Mouse (Mus musculus): ENCODE results near the gene Plch2.

The Plch2 gene

DNA sequence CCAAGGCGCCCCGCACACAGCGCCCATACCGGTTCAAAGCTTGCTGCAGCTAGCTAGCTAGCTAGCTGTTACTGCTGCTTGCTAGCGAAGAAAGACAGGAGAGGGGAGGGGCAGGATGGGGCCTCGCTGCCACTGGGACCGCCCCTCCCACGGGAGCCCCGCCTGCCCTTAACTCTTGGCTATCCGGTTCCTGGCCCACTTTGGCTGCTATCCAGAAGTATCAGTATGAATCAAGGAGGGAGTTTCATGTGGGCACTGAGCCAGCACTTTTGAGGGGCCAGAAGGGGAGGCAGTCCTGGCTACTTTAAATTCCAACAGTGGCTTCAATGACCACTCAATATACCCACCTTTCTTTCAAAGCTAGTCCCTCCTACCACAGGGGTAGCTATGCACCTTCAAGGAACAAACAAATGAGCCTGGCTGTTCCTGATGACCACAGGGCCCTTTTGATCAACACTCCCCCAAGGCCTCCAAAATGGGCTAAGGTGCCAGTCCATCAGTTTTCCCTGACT is 37.2 kb downstream of the Plch2 start:
- peak in 1 of 2 experiments; percentile 5 for DNase-seq

GRCm38 (mm10) chr4:155018601-155019335 is 37.8 kb downstream of the Plch2 start:
- peak in 1 of 2 experiments; percentile 10 for DNase-seq

DNA sequence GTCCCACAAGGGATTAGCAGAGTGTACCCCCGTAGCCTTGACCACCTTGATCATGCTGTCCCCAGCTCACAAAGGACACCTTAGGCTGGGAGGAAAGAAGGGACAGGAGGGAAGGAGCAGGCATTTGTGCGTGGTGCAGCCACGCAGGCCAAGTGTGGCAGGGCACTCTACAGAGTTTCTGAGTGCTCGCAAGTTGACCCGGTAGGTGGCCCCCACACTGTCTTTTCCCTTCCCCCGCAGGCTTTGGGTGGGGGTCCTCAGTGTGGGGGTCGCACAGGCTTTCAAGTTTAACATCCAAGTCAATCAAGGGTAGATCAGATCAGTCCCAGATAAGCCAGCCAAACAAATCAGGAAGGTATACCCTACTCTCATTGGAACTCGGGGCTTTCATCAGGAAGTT is 38.5 kb downstream of the Plch2 start:
- DNase-seq = no peak

DNA sequence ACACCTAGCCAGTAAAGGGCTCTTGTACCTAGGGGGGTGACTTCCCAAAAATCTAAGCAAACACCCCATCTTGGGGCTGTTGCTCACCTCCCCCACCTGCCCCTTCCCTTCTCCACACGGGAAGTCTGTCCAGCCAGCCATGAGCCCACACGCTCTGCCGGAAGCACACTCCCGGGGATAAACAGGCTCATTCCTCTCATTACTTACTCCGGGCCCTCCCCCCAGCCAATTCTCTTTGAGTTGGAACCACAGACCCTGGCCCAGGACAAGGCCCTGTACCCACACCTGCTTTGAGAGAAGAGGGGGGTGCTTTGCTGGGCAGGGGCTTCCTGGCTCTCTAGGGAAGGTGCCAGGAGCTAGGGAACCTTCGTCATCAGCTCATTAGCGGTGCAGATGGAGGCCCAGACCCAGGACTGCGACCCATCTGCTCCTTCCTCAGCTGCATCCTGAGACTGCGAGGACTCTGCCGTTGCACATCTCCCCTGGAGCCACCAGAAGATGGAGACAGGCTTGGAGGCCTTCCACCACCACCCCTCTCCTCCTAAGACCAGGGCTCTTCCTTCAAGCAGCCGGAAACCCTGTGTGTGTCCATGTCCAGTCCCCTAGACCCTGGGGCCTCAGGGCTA is 39.2 kb downstream of the Plch2 start:
- DNase-seq = no peak

DNA sequence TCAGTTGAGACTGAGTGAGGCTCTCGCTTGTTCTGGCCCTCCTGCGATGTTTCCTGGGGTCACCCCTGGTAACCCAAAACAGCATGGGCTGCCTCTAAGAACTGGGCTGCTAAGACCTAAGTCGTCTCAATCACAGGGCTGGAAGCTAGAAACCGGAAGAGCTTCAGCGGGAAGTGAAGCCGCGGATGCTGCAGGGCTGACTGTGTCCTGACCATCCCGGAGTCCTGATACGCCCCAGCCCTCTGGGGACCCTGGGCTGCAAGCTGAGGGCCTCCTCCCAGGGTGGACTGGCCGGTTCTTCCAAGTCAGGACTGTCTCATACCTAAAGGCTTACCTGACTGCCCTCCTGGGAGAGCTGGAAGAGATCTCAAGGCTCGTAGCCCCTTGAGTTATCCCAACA is 39.8 kb downstream of the Plch2 start:
- no peak for DNase-seq

DNA sequence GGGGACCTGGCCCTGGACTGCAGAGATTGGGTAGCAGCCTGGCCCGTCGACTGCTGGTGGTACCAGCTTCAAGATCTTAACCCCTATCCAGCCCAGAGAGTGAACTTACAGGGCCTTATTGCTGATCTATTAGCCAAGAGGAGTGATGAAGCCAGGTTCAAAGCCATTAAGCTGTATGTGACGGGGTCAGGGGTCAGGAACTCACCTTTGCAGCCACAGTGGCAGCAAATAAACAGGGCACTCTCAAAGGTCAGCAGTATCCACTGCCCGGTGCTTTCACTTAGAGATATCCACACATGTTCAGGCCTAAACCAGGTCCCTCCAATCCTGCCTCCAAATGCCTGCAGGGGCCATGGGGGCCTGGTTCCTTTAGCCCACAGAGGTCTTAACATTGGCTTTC is 41.0 kb downstream of the Plch2 start:
- DNase-seq = no peak

DNA sequence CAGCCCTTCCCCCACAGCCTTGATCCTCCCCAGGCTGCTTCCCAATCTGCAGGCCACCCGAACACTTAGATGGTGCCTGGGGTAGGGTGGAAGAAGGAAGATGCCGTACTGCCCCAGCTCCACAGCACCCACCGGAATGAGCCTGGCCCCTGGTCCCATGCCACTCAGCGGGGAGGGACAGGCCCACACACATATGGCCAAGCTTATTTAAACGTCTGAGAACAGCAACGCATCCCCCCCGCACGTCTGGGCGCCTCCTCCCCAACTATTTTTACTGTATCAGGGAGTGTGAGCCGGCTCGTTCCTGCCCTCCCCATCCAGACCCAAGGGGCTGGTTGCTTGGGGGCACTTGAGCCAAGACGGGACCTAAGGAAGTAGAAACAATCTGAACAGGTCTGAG is 41.8 kb downstream of the Plch2 start:
- no peak for DNase-seq

DNA sequence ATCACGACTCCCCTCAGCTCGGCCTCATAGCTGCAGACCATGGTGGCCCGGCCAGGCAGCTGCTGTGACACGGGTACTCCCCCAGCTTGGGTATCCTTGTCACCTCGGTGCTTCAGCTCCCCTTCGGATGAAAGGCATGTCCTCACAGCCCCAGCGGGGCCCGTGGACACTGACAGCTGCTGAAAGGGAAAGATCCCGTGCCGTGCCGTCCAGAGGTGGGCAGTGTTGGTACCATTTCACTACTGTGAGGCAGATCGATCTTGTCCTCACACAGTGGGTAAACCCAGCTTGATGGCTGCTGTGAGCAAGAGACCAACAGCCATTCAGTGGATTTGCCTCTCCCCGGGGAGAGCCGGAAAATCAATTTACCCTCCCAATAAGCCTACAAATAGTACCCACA is 42.3 kb downstream of the Plch2 start:
- DNase-seq = no peak

GRCm38 (mm10) chr4:155012788-155013187 is 43.8 kb downstream of the Plch2 start:
- peak; percentile 14 to 40 for DNase-seq

GRCm38 (mm10) chr4:155012115-155012514 is 44.5 kb downstream of the Plch2 start:
- no peak for DNase-seq

DNA sequence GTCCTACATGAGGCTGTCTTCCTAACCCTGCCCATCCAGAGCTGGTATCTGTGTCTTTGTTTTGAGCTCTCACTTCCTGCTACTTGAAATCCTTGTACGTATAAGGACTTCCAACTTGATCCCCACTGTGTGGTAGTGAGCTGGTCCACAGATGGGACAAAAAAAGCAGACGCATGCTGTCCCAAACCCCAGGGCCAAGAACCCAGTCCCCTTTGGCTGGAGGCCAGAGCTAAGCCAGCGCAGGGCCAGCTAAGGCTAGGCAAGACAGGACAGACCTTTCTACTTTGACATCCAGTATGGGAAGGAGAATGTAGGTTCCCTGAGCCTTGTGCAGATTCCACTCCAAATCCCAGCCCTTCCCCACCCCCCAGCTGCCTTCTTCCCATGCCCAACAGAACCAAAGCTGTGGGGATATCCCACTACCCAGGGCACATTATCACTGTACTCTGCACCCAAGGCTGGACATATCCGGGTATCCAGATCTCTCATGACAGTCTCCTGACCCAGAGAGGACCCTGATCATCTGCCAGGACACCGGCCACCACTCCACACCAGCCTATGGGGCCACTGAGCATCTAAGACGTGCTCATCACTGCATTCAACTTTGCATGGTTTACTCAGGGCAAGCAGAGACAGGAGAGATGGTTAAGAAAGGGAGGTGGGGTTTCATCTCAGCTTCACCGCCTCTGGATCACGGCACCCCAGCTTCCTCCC is 45.1 kb downstream of the Plch2 start:
- DNase-seq = no peak

- DNase-seq = no peak
Measured at GRCm38 (mm10) chr4:155010870-155011269, 45.7 kb downstream of the Plch2 start.

- DNase-seq = no peak
Measured at GRCm38 (mm10) chr4:155009216-155009615, 47.4 kb downstream of the Plch2 start.

- DNase-seq = no peak
Measured at GRCm38 (mm10) chr4:155008075-155008474, 48.5 kb downstream of the Plch2 start.

DNA sequence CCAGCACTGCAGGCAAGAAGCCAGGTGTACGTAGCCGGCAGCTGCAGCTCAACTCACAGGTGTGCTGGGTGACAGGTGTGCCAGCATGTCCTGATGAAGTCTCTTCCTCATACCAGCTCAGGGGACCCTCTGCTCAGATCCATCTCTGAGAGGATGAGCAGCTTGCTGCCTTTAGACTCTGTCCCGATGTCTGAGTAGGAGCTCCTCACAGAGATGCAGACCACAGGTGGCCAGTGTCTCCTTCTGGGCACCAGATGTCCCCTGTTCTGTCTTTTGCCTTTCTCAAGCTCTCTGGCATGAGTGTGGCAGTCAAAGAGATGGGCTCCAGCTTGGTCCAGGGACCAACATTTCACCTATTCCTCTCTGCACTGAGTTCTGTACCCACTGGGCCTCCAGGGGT is 48.9 kb downstream of the Plch2 start:
- no peak for DNase-seq

- no peak for DNase-seq
Measured at GRCm38 (mm10) chr4:155006296-155006695, 50.3 kb downstream of the Plch2 start.

DNA sequence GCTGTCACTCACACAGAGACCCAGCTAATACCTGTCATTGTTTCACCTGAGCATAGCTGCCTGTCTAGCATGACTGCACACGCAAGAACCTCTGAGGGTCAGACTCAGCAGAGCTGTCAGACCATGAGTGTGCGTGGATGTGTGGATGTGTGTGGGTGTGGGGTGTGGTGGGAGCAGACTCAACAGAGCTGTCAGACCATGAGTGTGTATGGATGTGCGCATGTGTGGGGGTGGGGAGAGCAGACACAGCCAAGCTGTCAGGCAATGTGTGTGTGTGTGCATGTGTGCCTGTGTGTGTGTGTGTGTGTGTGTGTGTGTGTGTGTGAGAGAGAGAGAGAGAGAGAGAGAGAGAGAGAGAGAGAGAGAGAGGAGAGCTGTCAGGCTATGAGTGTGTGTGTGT is 51.3 kb downstream of the Plch2 start:
- DNase-seq = no peak

DNA sequence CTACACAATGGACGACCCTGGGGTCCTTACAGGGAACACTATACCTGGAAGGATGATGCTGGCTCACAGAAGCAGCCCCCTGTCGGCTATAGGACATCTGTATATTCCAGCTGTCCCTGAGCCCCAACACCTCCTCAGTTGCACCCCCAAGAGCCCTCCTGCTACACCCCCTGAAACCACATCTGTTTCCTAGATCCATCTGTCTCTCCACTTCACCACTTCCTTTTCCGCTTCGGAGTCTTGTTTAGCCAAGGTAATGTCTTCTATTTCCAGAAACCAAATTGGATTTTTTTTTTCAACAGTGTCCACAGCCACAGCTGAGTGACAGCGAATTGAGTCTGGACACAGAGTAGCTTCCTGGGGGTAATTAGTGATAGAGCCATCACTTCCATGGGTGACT is 57.2 kb downstream of the Plch2 start:
- no peak for DNase-seq

DNA sequence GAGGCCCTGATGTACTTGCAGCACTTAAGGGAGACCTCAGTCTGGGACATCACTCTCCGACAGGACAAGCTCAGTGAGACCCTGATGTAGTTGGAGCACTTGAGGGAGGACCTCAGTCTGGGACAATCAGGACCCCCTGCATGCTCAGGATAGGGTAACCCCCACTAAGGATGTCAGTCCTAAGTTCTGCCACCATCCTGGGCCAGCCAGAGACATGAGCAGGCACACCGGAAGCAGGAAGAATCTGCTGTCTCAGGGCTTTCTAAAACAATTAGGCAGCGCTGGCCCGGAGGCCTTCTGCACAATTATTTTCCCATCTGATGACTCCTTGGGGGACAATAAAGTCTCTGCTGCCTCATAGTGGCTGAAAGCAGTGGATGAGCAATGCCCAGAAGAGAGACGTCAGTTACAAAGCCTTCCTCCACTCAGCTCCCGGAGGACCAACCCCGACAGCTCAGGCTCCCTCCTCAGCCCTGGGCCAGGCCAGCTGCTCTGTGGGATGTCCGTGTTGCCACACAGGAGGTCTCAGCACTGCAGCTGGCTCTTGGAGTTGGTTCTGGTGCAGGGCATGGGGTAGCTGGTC is 59.9 kb downstream of the Plch2 start:
- DNase-seq = no peak

GRCm38 (mm10) chr4:154994876-154995275 is 61.7 kb downstream of the Plch2 start:
- no peak for DNase-seq

DNA sequence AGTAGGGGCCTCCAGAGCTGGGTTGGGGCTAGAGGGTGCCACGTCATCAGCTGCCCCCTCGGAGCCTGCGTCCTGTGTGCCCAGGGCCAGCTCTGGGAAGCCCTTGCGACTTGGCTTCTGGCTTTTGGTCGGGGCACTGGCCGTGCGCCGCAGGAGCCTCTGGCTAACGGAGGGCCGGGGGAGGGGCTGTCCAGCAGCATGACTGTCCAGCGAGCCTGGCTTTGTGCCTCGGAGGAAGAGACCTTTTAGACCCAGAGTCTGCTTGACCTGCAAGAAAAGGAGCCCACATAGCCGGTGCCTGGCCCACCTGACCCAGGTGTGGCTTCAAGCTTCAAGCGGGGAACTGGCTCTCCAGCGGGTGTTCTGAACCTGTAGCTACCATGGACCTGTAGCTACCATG is 69.8 kb downstream of the Plch2 start:
- no peak for DNase-seq

- DNase-seq = peak in 1 of 2 experiments; percentile 64
Measured at GRCm38 (mm10) chr4:154986096-154986495, 70.5 kb downstream of the Plch2 start.

GRCm38 (mm10) chr4:154985151-154985777 is 71.3 kb downstream of the Plch2 start:
- DNase-seq = no peak
